Mouse (Mus musculus) myocyte (in vitro differentiated cells): ENCODE measurements around the gene Tenm2.

Source experiments
- CEBPB ChIP-seq: IDR thresholded peaks from 2 replicates; pipeline ENCODE4 v1.6.1; 2011; ENCODE audit warnings: mild to moderate bottlenecking, moderate library complexity; ENCODE audit not compliant: poor library complexity, insufficient read depth, severe bottlenecking
- E2F4 ChIP-seq: IDR thresholded peaks from one replicate; pipeline ENCODE4 v1.6.1; 2011; ENCODE audit warnings: mild to moderate bottlenecking, control low read depth, moderate library complexity; ENCODE audit not compliant: insufficient read depth
- MAX ChIP-seq: IDR thresholded peaks from one replicate; pipeline ENCODE4 v1.6.1; 2011; ENCODE audit warnings: low read depth, mild to moderate bottlenecking, control low read depth
- MYOD1 ChIP-seq, 3 experiments: IDR thresholded peaks; one replicate each; pipeline ENCODE4 v1.6.1; 2011; ENCODE audit warnings: control low read depth in 2 of 3, low read depth in 2 of 3, mild to moderate bottlenecking in 2 of 3, moderate library complexity in 1 of 3; ENCODE audit not compliant: insufficient read length in 2 of 3, control insufficient read depth in 1 of 3
- MYOG ChIP-seq, 3 experiments: IDR thresholded peaks; one replicate each; pipeline ENCODE4 v1.6.1; 2011; ENCODE audit warnings: control low read depth in 2 of 3, low read depth in 2 of 3, mild to moderate bottlenecking in 2 of 3; ENCODE audit not compliant: insufficient read length in 2 of 3, control insufficient read depth in 1 of 3, insufficient read depth in 1 of 3
- POLR2A ChIP-seq: IDR thresholded peaks from one replicate; pipeline ENCODE4 v1.6.1; 2011; ENCODE audit warnings: low read depth, mild to moderate bottlenecking, control low read depth, moderate library complexity; ENCODE audit not compliant: insufficient read length
- POLR2AphosphoS2 ChIP-seq: IDR thresholded peaks from one replicate; pipeline ENCODE4 v1.6.1; 2011; ENCODE audit warnings: low read depth, control low read depth; ENCODE audit not compliant: insufficient read length
- REST ChIP-seq: IDR thresholded peaks from one replicate; pipeline ENCODE4 v1.6.1; 2011; ENCODE audit warnings: mild to moderate bottlenecking, control low read depth, moderate library complexity; ENCODE audit not compliant: insufficient read depth, insufficient read length
- SRF ChIP-seq: IDR thresholded peaks from one replicate; pipeline ENCODE4 v1.6.1; 2011; ENCODE audit warnings: low read depth; ENCODE audit not compliant: control insufficient read depth, insufficient read length
- TCF12 ChIP-seq: IDR thresholded peaks from one replicate; pipeline ENCODE4 v1.6.1; 2011; ENCODE audit warnings: mild to moderate bottlenecking, control low read depth; ENCODE audit not compliant: poor library complexity, insufficient read depth, severe bottlenecking
- TCF3 ChIP-seq: IDR thresholded peaks from one replicate; pipeline ENCODE4 v1.6.1; 2011; ENCODE audit warnings: low read depth, control low read depth; ENCODE audit not compliant: insufficient read length
- USF1 ChIP-seq: IDR thresholded peaks from one replicate; pipeline ENCODE4 v1.6.1; 2011; ENCODE audit warnings: low read depth, mild to moderate bottlenecking, control low read depth, moderate library complexity

- TF ChIP-seq MAX (no peak), USF1 (no peak), MYOG (IDR thresholded peaks at IDR 0.05; ENCODE audit: control insufficient read depth in 1 of 3, insufficient read depth in 1 of 3, insufficient read length in 2 of 3, low read depth in 2 of 3) (no peak), POLR2A (no peak), POLR2AphosphoS2 (no peak), TCF12 (no peak), CEBPB (no peak), MYOD1 (IDR thresholded peaks at IDR 0.05; ENCODE audit: control insufficient read depth in 1 of 3, insufficient read length in 2 of 3, low read depth in 2 of 3) (no peak), E2F4 (no peak), SRF (no peak), TCF3 (no peak), REST (no peak)
These were observed 305.9 kb downstream of the Tenm2 start for GRCm38 (mm10) chr11:36929817-36930216.
